ENCODE assay signal across 15 mouse cellular contexts in genomic region chr2:51712611-51713010, GRCm38 (mm10).
A peak's percentile ranks its signal among the peaks of the same experiment; 100 is the strongest.
DNase-seq lines count a peak whose midpoint lies in the region; ATAC-seq lines count a peak whose summit lies in the region.
"Had no signal": no experiment of that assay in that cellular context is flagged by ENCODE, and none has a peak within 500 bp of the region (broad histone marks: within the 10 kb centered on the region; RNA-seq: fewer than 3 reads in every experiment).

No protein-coding gene starts in this region.

- no peak for ATAC-seq in erythroid progenitor cell, adult 5-6 weeks (replicated peaks; ENCODE audit: low FRiP score, poor library complexity, severe bottlenecking)
- ATAC-seq: forebrain, embryonic 14.5 days had no signal

- peak; percentile 19 for DNase-seq in right cerebral cortex, adult 18-20 months
- DNase-seq in right cerebral cortex, postnatal 4 days, result no peak
- peak; percentile 1 to 21 for DNase-seq in right cerebral cortex, postnatal 36 days (ENCODE audit: low spot score in 2 of 2)
- no peak for DNase-seq in right cerebral cortex, postnatal 14 days
- peak; percentile 57 for DNase-seq in telencephalon, adult 2 months (ENCODE audit: low read depth, low spot score)
- DNase-seq: adrenal gland, adult 2 months; adrenal gland, postnatal 10 days; adrenal gland, postnatal 25 days; cerebellum, adult 11-12 months; cerebellum, adult 2 months; cerebellum, adult 9-10 months; cerebellum, postnatal 10 days; cerebellum, postnatal 25 days had no signal

Comparison
In these comparisons a context has a peak if more than half of its experiments do, and no peak if none do; other contexts are left out.
1. DNase-seq: peak in right cerebral cortex, adult 18-20 months (single experiment), right cerebral cortex, postnatal 36 days (2 of 2) and telencephalon, adult 2 months (single experiment); none in right cerebral cortex, postnatal 4 days (single experiment) and right cerebral cortex, postnatal 14 days (single experiment).